Mouse (Mus musculus) limb, embryonic 11.5 days (tissue): ENCODE measurements at regions not wholly inside any gene's neighbourhood (a gene's known extent, or its start where the extent isn't known, plus 50 kb on each side); places are given as distances from the start of the nearest gene placed in this dataset.

Source experiments
- ATAC-seq: fragments of 200-750 bp; cut with Nextera tagmentation; 2 replicates; pipeline ENCODE4 v1.8.0; 2017; ENCODE audit warnings: low read depth; ENCODE audit not compliant: insufficient number of reproducible peaks, low FRiP score, low TSS enrichment
- DNase-seq: peaks from one replicate; pipeline ENCODE4 v3.0.0-alpha.2; 2015; ENCODE audit warnings: low spot score
- H3K27ac ChIP-seq: fragments of 300-500 bp; sonication (generic); replicated peaks from 2 replicates; pipeline ENCODE4 v1.5.1; 2014; ENCODE audit warnings: low read depth, mild to moderate bottlenecking, low read length
- H3K27me3 ChIP-seq: fragments of 300-500 bp; sonication (generic); 2 replicates; pipeline ENCODE4 v1.6.1; 2014; ENCODE audit warnings: mild to moderate bottlenecking, low read length, mixed read lengths; ENCODE audit not compliant: control insufficient read depth, insufficient read depth
- H3K36me3 ChIP-seq: fragments of 300-500 bp; sonication (generic); 2 replicates; pipeline ENCODE4 v1.6.1; 2014; ENCODE audit warnings: mild to moderate bottlenecking, low read length, moderate library complexity, mixed read lengths; ENCODE audit not compliant: control insufficient read depth, insufficient read depth
- H3K4me1 ChIP-seq: fragments of 300-500 bp; sonication (generic); 2 replicates; pipeline ENCODE4 v1.6.1; 2014; ENCODE audit warnings: low read length, mixed read lengths; ENCODE audit not compliant: control insufficient read depth, insufficient read depth
- H3K4me2 ChIP-seq: fragments of 300-500 bp; sonication (generic); 2 replicates; pipeline ENCODE4 v1.6.1; 2014; ENCODE audit warnings: low read depth, mild to moderate bottlenecking, moderate library complexity; ENCODE audit not compliant: severe bottlenecking
- H3K4me3 ChIP-seq: fragments of 300-500 bp; sonication (generic); 2 replicates; pipeline ENCODE4 v1.5.1; 2014; ENCODE audit warnings: low read depth, low read length
- H3K9ac ChIP-seq: fragments of 300-500 bp; sonication (generic); 2 replicates; pipeline ENCODE4 v1.6.1; 2014; ENCODE audit warnings: mild to moderate bottlenecking, low read length
- H3K9me3 ChIP-seq: fragments of 300-500 bp; sonication (generic); 2 replicates; pipeline ENCODE4 v1.6.1; 2016; ENCODE audit warnings: low read length; ENCODE audit not compliant: control insufficient read depth
- WGBS: fragments of 180-500 bp; shearing (Covaris S2); extraction: QIAGEN DNeasy Blood & Tissue Kit; methylation state at CpG from one replicate; pipeline ENCODE4 v1.1.7; 2014; 5-methylcytosine and 5-hydroxymethylcytosine counted together

DNA sequence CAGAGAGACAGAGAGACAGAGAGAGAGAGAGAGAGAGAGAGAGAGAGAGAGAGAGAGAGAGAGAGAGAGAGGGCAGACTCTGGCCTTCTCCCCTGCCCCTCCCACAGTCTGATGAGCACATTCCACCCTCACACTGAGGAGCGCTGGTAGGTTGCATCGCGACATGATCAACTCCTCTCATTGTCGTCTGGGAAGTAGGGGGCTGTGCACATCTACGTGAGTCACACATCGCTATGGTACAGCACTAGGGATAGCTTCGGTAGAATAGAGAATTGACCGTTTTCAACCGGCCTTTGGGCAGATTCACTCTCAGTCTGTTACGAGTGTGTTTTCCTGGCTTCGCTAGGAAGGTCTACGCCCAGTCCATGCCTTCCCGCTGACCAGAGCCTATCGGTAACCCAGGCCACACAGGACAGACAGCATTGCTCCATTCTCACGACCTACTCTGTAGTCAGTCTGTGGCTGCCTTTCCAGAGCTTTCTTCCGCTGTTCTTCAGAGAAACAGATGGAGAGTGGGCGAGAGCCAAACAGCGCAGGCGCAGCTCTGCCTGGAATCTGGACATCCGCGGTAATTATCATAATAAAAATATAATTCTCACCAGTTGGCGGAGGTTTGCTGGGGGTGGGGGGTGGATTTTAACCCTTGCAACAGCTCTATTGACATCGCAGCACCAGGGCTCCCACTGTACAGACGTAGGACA lies 164.3 kb downstream of the Emp1 start:
- Histone ChIP-seq H3K36me3 (no peaks in the 10 kb centered on the region), H3K9me3 (no peaks in the 10 kb centered on the region), H3K9ac (no peak overlapping the region), H3K4me1 (no peaks in the 10 kb centered on the region), H3K4me2 (no peak overlapping the region), H3K27ac (no peak overlapping the region), H3K27me3 (no peaks in the 10 kb centered on the region), H3K4me3 (no peak overlapping the region)
- no peak for ATAC-seq
- 85% methylated on average over 24 of the region's 24 CpGs for WGBS
- DNase-seq: no peak

DNA sequence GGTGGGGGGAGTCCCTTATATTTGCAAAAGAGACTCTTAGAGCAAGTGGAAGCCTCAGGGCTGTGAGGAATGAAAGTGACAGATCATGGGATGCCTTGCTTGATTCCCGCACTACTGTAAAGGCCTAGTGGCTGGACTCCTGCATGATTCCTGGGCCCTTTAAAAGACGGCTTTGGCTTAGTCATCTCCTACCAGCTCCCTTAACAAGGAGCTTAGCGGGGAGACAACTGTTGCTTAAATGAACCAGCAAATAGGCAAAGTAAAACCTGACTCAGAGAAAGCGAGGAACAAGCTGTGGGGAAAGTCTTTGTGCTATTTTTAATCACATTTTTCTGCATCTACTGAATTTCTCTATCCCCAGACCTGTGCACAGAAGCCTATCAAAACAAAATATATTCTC lies 165.5 kb downstream of the Emp1 start:
- Histone ChIP-seq H3K4me3 (no peak overlapping the region), H3K4me1 (no peaks in the 10 kb centered on the region), H3K27me3 (no peaks in the 10 kb centered on the region), H3K9me3 (no peaks in the 10 kb centered on the region), H3K27ac (no peak overlapping the region), H3K9ac (no peak overlapping the region), H3K4me2 (no peak overlapping the region), H3K36me3 (no peaks in the 10 kb centered on the region)
- 65% methylated on average over 4 of the region's 4 CpGs for WGBS
- DNase-seq (no peak), ATAC-seq (no peak)

DNA sequence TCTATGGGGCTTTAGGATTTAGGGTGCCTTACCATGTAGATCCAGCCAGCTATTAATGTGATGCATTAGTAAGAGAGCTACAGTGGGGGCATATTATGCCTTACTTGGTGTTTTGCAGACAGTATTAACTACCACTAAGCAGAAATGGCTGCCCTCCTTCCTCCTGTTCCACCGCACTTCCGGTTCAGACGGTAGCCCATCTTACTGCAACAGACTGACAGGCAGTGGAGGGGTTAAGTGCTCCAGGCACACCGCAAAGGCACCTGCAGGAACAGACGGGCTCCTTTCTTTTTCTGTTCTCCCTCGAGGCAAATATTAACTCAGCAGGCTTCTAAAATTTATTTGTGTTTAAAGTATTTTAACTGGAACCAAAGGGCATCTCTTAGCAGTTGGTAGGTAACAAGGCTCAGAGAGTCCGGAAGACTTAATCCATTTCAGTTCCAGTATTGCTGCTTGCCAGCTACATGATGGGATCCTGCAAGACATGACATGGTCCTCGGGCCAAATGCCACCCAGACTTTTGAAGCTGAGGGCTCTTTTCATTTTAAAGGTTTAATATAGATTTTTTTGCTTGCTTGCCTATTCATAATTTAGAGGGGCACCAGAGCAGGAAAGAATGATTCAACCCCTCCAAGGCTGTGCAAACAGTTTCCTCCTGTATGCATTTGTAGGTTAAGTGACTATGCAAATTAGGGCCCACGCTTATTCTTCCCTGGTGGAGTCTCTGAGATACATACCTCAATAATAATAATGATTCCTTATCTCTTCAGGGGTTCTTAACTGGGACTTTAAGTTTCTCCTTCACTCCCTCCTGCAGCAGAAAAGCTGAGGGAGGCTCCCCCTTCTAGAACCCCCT lies 177.7 kb downstream of the Emp1 start:
- Histone ChIP-seq H3K4me3 (no peak overlapping the region), H3K36me3 (no peaks in the 10 kb centered on the region), H3K9ac (no peak overlapping the region), H3K27ac (no peak overlapping the region), H3K27me3 (no peaks in the 10 kb centered on the region), H3K4me2 (no peak overlapping the region), H3K4me1 (0 out of 2 replicates have a peak, but pooled peaks cover 4% of the 10 kb centered on the region), H3K9me3 (no peaks in the 10 kb centered on the region)
- DNase-seq: no peak
- 0 out of 2 replicates have a peak, but pooled peaks have one; percentile 26 for ATAC-seq
- WGBS: 39% methylated on average over 9 of the region's 9 CpGs

DNA sequence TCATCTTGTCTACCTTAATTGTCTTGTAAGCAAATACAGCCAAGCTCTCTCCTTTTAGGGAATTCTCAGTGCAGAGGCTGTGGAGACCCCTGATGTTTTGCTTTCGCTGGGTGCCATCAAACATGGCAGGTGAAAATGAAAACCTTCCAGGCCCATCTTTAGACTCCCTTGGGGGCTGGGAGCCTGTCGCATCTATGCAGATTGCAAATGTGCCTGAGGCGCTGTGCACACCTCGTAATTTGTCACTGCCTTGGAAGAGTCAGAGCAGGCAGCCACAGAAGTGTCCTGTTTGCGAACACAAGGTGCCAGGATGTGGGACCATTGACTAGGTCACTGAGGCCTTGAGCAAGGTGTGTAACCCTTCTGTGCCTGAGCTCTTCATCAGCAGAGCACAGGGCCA lies 179.2 kb downstream of the Emp1 start:
- Histone ChIP-seq H3K4me3 (no peak overlapping the region), H3K27me3 (no peaks in the 10 kb centered on the region), H3K4me2 (no peak overlapping the region), H3K9ac (no peak overlapping the region), H3K27ac (no peak overlapping the region), H3K4me1 (0 out of 2 replicates have a peak, but pooled peaks cover 4% of the 10 kb centered on the region), H3K36me3 (no peaks in the 10 kb centered on the region), H3K9me3 (no peaks in the 10 kb centered on the region)
- 47% methylated on average over 5 of the region's 5 CpGs for WGBS
- DNase-seq (no peak), ATAC-seq (no peak)

DNA sequence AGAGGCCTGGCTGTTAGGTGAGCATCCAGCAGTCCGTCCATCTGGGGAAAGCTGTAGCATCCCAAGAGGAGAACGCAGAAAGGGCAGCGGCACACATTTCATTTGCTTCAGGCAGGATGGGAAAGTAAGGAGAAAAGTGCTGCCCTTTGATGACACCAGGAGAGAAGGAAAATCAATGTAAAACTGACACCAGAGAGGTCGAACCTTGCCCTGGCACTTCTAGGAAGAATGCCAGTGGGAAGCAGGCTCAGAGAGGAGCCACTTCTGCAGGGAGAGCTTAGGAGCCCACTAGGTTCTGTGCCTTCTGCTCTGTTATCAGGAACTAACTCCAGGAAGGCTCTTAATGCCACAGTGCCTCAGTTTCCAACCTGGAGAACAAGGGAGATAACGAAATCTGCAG lies 180.0 kb downstream of the Emp1 start:
- 61% methylated on average over 5 of the region's 5 CpGs for WGBS
- no peak for DNase-seq
- 0 out of 2 replicates have a peak, but pooled peaks cover 4% of the 10 kb centered on the region for H3K4me1 ChIP-seq
- no peak for ATAC-seq
- H3K27ac ChIP-seq: no peak overlapping the region
- H3K4me3 ChIP-seq: no peak overlapping the region
- H3K4me2 ChIP-seq: no peak overlapping the region
- no peaks in the 10 kb centered on the region for H3K27me3 ChIP-seq
- no peaks in the 10 kb centered on the region for H3K36me3 ChIP-seq
- H3K9ac ChIP-seq: no peak overlapping the region
- no peaks in the 10 kb centered on the region for H3K9me3 ChIP-seq

DNA sequence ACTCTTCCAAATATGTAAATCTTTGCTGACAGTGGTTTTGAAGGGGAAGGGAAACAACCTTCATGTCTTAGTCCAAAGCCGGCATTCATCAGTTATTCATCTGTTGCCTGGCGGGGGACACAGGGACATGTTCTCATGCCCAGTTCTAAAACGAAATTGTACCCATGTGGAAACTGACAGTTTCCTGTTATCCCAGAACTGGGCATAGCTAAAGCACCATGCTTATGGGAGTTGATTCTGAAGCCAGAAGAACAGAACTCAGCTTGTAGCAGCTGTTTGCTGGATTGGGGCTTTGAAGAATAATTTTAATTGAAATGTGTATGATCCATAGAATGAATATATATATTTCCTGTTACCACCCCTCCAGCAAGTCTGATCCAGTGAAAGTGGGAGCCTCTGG lies 181.0 kb downstream of the Emp1 start:
- Histone ChIP-seq H3K4me1 (0 out of 2 replicates have a peak, but pooled peaks cover 4% of the 10 kb centered on the region), H3K27ac (no peak overlapping the region), H3K4me2 (no peak overlapping the region), H3K36me3 (no peaks in the 10 kb centered on the region), H3K27me3 (no peaks in the 10 kb centered on the region), H3K4me3 (no peak overlapping the region), H3K9me3 (no peaks in the 10 kb centered on the region), H3K9ac (no peak overlapping the region)
- DNase-seq: no peak
- ATAC-seq: no peak
- WGBS: 85% methylated on average over 3 of the region's 3 CpGs

DNA sequence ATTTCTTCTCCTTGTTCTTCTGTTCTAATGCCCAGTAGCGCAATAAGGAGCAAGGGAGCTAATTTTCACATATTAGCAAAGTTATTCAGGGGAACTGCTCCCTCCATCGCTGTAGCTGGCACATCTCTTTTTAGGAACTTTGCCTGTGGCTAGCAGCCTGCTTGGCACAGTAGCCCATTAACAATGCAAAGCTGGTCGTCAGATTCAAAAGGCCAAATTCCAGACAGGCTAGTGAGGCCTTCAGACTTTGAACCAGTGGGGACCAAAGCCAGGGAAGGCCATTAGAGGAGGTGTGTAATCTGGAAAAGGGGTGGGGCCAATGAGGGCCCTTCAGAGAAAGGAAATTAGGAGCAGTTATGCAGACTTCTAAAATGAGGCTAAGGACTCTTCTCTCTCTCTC lies 181.5 kb downstream of the Emp1 start:
- H3K4me2 ChIP-seq: no peak overlapping the region
- H3K27ac ChIP-seq: no peak overlapping the region
- H3K9me3 ChIP-seq: no peaks in the 10 kb centered on the region
- no peak overlapping the region for H3K4me3 ChIP-seq
- no peaks in the 10 kb centered on the region for H3K36me3 ChIP-seq
- H3K27me3 ChIP-seq: no peaks in the 10 kb centered on the region
- DNase-seq (no peak), ATAC-seq (no peak)
- 0 out of 2 replicates have a peak, but pooled peaks cover 4% of the 10 kb centered on the region for H3K4me1 ChIP-seq
- 43% methylated on average over 3 of the region's 3 CpGs for WGBS
- no peak overlapping the region for H3K9ac ChIP-seq

DNA sequence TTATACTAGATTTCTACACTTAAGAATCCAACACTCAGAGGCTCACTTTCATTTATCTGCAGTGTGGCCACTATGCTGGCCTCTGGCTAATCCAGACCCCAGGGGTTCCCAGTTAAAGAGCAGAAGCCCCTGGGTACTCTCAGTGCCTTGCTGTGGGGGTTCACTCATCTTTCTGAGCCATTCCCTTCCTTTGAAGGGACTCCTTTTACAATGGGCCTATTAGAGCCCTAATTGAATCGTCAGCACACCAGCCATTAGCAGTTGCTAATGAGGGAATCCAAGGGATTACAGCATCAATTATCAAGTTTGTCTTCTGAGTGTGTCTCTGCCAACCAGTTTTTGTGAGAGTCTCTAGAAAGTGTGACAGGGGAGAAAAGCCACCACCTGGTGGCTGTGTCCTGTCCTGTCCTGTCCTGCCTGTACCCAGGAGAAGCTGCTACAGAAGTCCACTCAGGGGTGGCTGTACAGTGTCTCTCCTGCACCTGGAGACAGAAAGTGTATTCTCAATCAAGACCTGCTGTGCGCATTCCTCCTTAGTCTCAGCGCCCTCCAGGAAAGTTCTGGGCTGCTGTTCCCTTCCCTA lies 188.1 kb downstream of the Emp1 start:
- no peak for DNase-seq
- 12% methylated on average over 3 of the region's 3 CpGs for WGBS
- no peaks in the 10 kb centered on the region for H3K27me3 ChIP-seq
- H3K9ac ChIP-seq: no peak overlapping the region
- H3K36me3 ChIP-seq: no peaks in the 10 kb centered on the region
- H3K4me1 ChIP-seq: no peaks in the 10 kb centered on the region
- no peak for ATAC-seq
- no peaks in the 10 kb centered on the region for H3K9me3 ChIP-seq
- no peak overlapping the region for H3K4me3 ChIP-seq
- no peak overlapping the region for H3K27ac ChIP-seq
- H3K4me2 ChIP-seq: no peak overlapping the region
